Mouse (Mus musculus): ENCODE results near the gene 4933411K16Rik. TPM values are rescaled to one million over a fixed set of nuclear protein-coding genes. Genes with fewer than 3 reads are reported as not detected.

Gene 4933411K16Rik
- not detected in 2 replicates for polyA plus RNA-seq (2015; fragmentation: Nextera tagmentation; extraction: Ambion mirVana)

GRCm38 (mm10) chr19:42051948-42052347 is at the start of gene 4933411K16Rik:
TSS of gene 4933411K16Rik (plus strand) at chr19:42052248.
- H3K4me1 ChIP-seq = no peaks in the 10 kb centered on the region
- no peak within 1 kb of the TSS for H3K27ac ChIP-seq
- no peak for ATAC-seq
- H3K9ac ChIP-seq = no peak within 1 kb of the TSS
- H3K36me3 ChIP-seq (ENCODE audit: poor library complexity, severe bottlenecking) = no peaks in the 10 kb centered on the region
- WGBS = 79% methylated on average over 4 of the region's 4 CpGs
- no peak within 1 kb of the TSS for H3K4me3 ChIP-seq
- no peaks in the 10 kb centered on the region for H3K27me3 ChIP-seq
- no peak within 1 kb of the TSS for H3K4me2 ChIP-seq
- H3K9me3 ChIP-seq (replicated peaks) = no peaks in the 10 kb centered on the region

DNA sequence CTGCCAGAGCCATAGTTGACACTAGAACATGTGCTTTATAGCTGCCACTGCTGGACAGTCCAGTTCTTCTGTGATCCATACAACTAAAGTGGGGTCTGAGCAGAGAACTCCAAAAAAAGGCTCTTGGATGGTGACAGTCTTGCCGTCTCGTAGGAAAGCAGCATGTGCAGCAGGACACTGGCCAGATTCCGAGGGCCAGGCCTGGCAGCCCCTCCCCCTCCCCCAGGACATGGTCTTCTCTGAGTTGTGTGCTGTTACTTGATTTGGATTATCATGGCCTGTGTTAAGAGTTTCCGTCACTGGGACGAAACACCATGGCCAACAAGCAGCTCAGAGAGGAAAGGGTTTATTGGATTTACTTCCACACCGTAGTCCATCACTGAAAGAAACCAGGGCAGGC is 47.8 kb upstream of the 4933411K16Rik start:
- H3K27me3 ChIP-seq = no peaks in the 10 kb centered on the region
- 82% methylated on average over 6 of the region's 6 CpGs for WGBS
- H3K4me2 ChIP-seq = no peak overlapping the region
- H3K9ac ChIP-seq = no peak overlapping the region
- no peak overlapping the region for H3K27ac ChIP-seq
- no peak overlapping the region for H3K4me3 ChIP-seq
- no peak for ATAC-seq
- H3K9me3 ChIP-seq (replicated peaks) = no peaks in the 10 kb centered on the region
- H3K4me1 ChIP-seq = no peaks in the 10 kb centered on the region
- H3K36me3 ChIP-seq (ENCODE audit: poor library complexity, severe bottlenecking) = no peaks in the 10 kb centered on the region

DNA sequence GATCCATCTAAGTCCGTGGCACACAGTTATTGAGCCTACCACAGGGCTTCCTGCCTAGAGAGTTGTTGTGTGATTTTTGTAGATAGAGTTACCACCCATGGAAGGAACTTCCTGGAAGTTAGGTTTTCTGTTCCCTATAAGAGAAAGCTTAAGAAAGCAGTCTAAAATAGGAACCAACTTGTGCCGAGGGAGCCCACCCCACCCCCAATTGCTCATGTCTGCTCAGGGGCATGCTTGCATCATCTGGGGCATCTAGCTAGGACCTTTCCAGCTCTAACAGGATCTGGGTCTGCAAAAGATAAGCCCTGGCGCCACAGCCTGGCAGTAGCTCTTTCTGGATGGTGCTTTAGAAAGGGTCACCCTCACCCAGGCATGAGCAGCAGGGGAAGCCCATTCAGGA is 46.4 kb upstream of the 4933411K16Rik start:
- Histone ChIP-seq H3K27ac (no peak overlapping the region), H3K36me3 (ENCODE audit: poor library complexity, severe bottlenecking) (no peaks in the 10 kb centered on the region), H3K4me3 (no peak overlapping the region), H3K4me2 (no peak overlapping the region), H3K9ac (no peak overlapping the region), H3K9me3 (replicated peaks) (no peaks in the 10 kb centered on the region), H3K27me3 (no peaks in the 10 kb centered on the region), H3K4me1 (no peaks in the 10 kb centered on the region)
- ATAC-seq = no peak
- 86% methylated on average over 3 of the region's 3 CpGs for WGBS

- no peak overlapping the region for H3K27ac ChIP-seq
- WGBS = 71% methylated on average over 8 of the region's 8 CpGs
- H3K4me2 ChIP-seq = no peak overlapping the region
- no peaks in the 10 kb centered on the region for H3K36me3 ChIP-seq (ENCODE audit: poor library complexity, severe bottlenecking)
- ATAC-seq = no peak
- H3K4me1 ChIP-seq = no peaks in the 10 kb centered on the region
- no peak overlapping the region for H3K9ac ChIP-seq
- H3K4me3 ChIP-seq = no peak overlapping the region
- H3K9me3 ChIP-seq (replicated peaks) = no peaks in the 10 kb centered on the region
- H3K27me3 ChIP-seq = no peaks in the 10 kb centered on the region
Observed at GRCm38 (mm10) chr19:42006568-42006967, 45.5 kb upstream of the 4933411K16Rik start.

DNA sequence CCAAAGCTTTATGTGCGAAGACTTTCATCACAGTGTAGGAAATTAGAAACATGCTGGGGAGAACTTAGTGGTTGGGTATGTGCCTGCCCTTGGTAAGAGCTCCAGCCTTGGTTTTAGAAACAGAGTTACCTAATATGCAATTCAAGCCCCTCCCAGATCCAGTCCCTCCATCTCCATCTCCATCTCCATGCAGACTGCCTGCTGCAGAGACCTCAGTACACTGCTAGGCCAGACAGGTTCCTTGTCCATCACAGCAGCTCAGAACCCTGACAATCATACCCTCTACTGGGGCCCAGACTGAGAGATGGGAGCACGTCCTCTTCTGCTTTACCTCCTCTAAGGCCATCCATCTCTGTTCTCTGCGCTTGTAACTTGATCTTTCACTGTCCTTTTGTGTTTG is 43.5 kb upstream of the 4933411K16Rik start:
- Histone ChIP-seq H3K4me3 (no peak overlapping the region), H3K4me1 (no peaks in the 10 kb centered on the region), H3K36me3 (ENCODE audit: poor library complexity, severe bottlenecking) (no peaks in the 10 kb centered on the region), H3K9ac (no peak overlapping the region), H3K27ac (no peak overlapping the region), H3K4me2 (no peak overlapping the region), H3K27me3 (no peaks in the 10 kb centered on the region), H3K9me3 (replicated peaks) (no peaks in the 10 kb centered on the region)
- ATAC-seq = no peak
- WGBS = 72% methylated on average over 3 of the region's 3 CpGs

DNA sequence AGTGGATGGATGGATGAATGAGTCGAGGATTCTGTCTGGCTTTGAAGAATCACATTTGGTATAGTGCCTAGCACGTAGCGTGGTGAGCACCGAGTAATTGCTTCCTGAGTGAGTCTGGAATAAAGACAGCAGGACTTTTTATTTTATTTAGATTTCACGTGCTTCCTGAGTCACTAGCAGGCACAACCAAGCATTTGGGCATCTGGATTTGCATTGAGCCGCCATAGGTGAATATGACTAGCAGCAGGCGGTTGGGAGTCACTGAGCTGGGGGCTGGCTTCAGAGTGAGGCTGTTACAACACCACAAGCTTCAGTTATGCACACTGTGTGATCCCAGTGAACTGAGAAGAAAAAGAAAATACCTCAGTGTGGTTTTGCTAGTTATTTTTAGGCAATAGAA is 43.0 kb upstream of the 4933411K16Rik start:
- Histone ChIP-seq H3K27ac (no peak overlapping the region), H3K27me3 (no peaks in the 10 kb centered on the region), H3K9me3 (replicated peaks) (no peaks in the 10 kb centered on the region), H3K36me3 (ENCODE audit: poor library complexity, severe bottlenecking) (no peaks in the 10 kb centered on the region), H3K9ac (no peak overlapping the region), H3K4me1 (no peaks in the 10 kb centered on the region), H3K4me2 (no peak overlapping the region), H3K4me3 (no peak overlapping the region)
- 77% methylated on average over 7 of the region's 7 CpGs for WGBS
- no peak for ATAC-seq

- H3K27ac ChIP-seq = no peak overlapping the region
- no peak overlapping the region for H3K9ac ChIP-seq
- no peak for ATAC-seq
- no peaks in the 10 kb centered on the region for H3K27me3 ChIP-seq
- 72% methylated on average over 4 of the region's 4 CpGs for whole genome bisulfite sequencing
- H3K4me3 ChIP-seq = no peak overlapping the region
- H3K4me2 ChIP-seq = no peak overlapping the region
- H3K4me1 ChIP-seq = no peaks in the 10 kb centered on the region
- no peaks in the 10 kb centered on the region for H3K9me3 ChIP-seq (replicated peaks)
- no peaks in the 10 kb centered on the region for H3K36me3 ChIP-seq (ENCODE audit: poor library complexity, severe bottlenecking)
Observed at GRCm38 (mm10) chr19:42010436-42010835, 41.6 kb upstream of the 4933411K16Rik start.

DNA sequence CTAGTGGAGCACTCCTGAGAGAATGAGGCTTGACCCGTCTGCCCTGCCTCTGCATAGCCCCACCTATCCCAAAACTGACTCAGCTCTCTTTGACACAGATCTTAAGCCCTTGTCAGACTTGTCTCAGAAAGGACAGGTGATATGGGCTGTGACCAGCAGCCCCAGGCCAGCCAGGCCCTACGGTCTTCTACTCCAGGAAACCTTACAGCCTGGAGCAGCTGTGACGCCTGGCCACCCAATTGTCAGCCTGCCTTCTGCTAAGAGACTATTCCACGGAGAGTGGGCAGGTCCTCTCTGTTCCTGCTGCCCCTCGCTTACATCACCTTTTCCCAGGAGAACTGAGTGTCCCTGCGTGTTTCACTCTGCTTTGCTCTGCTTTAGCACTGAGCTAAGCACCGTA is 40.9 kb upstream of the 4933411K16Rik start:
- Histone ChIP-seq H3K27me3 (no peaks in the 10 kb centered on the region), H3K27ac (no peak overlapping the region), H3K4me1 (no peaks in the 10 kb centered on the region), H3K9me3 (replicated peaks) (no peaks in the 10 kb centered on the region), H3K36me3 (ENCODE audit: poor library complexity, severe bottlenecking) (no peaks in the 10 kb centered on the region), H3K9ac (no peak overlapping the region), H3K4me3 (no peak overlapping the region), H3K4me2 (no peak overlapping the region)
- 81% methylated on average over 7 of the region's 7 CpGs for WGBS
- ATAC-seq = no peak

DNA sequence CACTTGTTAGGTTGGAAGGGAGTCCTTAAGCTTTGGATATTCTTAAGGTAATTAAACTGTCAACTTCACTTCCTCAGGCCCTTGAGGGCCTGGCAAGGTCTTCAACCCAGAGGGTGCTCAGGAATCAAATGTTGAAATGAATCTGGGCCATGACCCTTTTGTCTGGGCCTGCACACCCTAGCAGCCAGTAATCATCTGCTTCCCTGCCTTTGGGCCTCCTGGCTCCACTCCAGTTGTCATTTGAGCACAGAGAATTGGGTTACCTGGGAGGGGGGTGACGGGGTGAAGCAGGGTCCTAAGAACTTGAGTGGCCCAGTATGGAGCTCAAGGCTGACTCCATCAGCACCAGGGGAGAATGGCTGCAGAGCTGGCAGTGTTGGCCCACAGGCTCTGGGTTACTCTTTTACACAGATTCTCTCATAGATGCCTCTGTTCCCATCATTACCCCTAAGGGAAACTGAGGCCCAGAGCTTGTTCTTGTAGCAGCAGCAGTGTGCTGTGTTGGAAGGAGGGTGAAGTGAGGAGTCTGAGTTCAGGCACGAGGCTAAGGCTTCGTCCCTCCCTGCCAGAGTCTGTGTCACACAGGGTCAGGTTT is 37.7 kb upstream of the 4933411K16Rik start:
- no peaks in the 10 kb centered on the region for H3K27me3 ChIP-seq
- no peak overlapping the region for H3K9ac ChIP-seq
- H3K36me3 ChIP-seq (ENCODE audit: poor library complexity, severe bottlenecking) = no peaks in the 10 kb centered on the region
- H3K9me3 ChIP-seq (replicated peaks) = no peaks in the 10 kb centered on the region
- H3K4me2 ChIP-seq = no peak overlapping the region
- no peak overlapping the region for H3K27ac ChIP-seq
- H3K4me3 ChIP-seq = no peak overlapping the region
- no peak for ATAC-seq
- no peaks in the 10 kb centered on the region for H3K4me1 ChIP-seq
- WGBS = 84% methylated on average over 3 of the region's 3 CpGs

DNA sequence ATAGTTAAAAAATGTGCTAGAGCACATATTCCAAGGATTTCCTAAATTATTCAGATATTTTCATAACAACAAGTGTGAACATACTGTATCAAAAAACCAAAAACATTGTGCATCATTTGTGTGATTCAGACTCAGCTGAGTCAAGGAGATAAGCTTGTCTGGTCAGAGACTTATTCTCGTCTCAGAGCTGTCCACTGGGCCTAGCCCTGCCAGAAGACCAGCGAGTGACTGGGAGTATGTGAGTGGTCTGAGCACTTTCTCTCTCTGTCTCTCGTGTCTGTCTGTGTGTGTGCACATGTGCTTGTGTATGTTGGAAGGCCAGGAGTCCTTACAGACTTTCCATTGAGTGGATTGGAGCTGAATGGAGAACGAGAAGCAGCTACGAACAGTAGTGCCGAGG is 37.0 kb upstream of the 4933411K16Rik start:
- ATAC-seq = no peak
- H3K9ac ChIP-seq = no peak overlapping the region
- no peaks in the 10 kb centered on the region for H3K4me1 ChIP-seq
- no peak overlapping the region for H3K4me3 ChIP-seq
- H3K9me3 ChIP-seq (replicated peaks) = no peaks in the 10 kb centered on the region
- H3K4me2 ChIP-seq = no peak overlapping the region
- H3K27me3 ChIP-seq = no peaks in the 10 kb centered on the region
- WGBS = 81% methylated on average over 6 of the region's 6 CpGs
- H3K36me3 ChIP-seq (ENCODE audit: poor library complexity, severe bottlenecking) = no peaks in the 10 kb centered on the region
- H3K27ac ChIP-seq = no peak overlapping the region

DNA sequence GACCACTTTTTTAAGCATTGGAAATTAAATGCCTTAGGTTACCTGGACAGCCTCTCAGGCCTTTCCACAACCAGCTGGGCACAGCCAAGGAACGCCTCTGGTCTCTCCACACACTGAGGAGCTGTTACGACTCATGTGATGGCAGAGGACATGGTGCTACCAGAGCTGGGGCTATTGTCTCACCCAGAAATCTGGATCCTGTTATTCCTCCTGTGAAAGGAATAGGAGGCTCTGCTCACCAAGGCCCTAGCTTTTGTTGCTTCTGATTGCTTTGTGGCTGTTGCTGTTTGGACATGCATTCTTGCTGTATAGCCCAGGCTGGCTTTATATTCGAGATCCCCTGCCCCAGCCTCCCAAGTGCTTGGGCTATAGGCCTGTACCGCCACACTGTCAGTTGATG is 35.8 kb upstream of the 4933411K16Rik start:
- no peak overlapping the region for H3K9ac ChIP-seq
- no peaks in the 10 kb centered on the region for H3K36me3 ChIP-seq (ENCODE audit: poor library complexity, severe bottlenecking)
- H3K4me2 ChIP-seq = no peak overlapping the region
- no peak for ATAC-seq
- WGBS = 66% methylated on average over 4 of the region's 4 CpGs
- H3K27ac ChIP-seq = no peak overlapping the region
- H3K9me3 ChIP-seq (replicated peaks) = no peaks in the 10 kb centered on the region
- H3K4me3 ChIP-seq = no peak overlapping the region
- no peaks in the 10 kb centered on the region for H3K4me1 ChIP-seq
- H3K27me3 ChIP-seq = no peaks in the 10 kb centered on the region

DNA sequence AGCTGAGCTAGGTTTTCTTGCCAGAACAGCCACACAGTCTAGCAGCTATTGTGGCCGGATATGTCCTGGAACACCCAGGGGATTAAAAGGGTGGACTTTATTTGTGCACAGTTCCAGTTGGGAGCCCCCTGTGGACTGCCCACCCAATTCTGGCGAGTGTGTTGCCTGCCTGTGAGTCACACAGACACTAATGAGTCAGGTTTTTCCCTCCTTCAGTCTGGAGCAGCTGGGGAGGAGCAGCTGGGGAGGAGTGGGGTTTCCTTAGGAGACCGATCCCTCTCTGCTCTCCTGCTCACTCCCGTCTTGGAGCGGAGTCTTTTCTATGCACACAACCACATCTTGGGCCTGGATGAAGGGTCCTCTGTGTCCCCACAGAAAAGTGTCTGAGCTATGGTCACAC is 35.2 kb upstream of the 4933411K16Rik start:
- H3K4me2 ChIP-seq = no peak overlapping the region
- no peak for ATAC-seq
- no peak overlapping the region; the same call in 1 of the 2 replicates for H3K27ac ChIP-seq
- H3K4me1 ChIP-seq = no peaks in the 10 kb centered on the region
- 48% methylated on average over 5 of the region's 5 CpGs for WGBS
- no peaks in the 10 kb centered on the region for H3K9me3 ChIP-seq (replicated peaks)
- H3K9ac ChIP-seq = no peak overlapping the region
- no peak overlapping the region for H3K4me3 ChIP-seq
- no peaks in the 10 kb centered on the region for H3K27me3 ChIP-seq
- no peaks in the 10 kb centered on the region for H3K36me3 ChIP-seq (ENCODE audit: poor library complexity, severe bottlenecking)
